Mouse (Mus musculus) CH12.LX (cell line): ENCODE measurements around the gene Mrpl34. TPM values are rescaled to one million over a fixed set of nuclear protein-coding genes. Genes with fewer than 3 reads are reported as not detected.

Experiments
- DNase-seq: peaks from one replicate; pipeline ENCODE4 v3.0.0-alpha.2; 2013; ENCODE audit errors: extremely low read depth
- H3K27ac ChIP-seq: 2 replicates; pipeline ENCODE4 v1.5.1; 2012; ENCODE audit warnings: low read depth, mild to moderate bottlenecking, control low read depth, moderate library complexity; ENCODE audit not compliant: insufficient read depth
- H3K27me3 ChIP-seq: replicated peaks from 2 replicates; pipeline ENCODE3; 2012; ENCODE audit warnings: inconsistent platforms
- H3K36me3 ChIP-seq, 2 experiments: replicated peaks in 1 of 2; 2 replicates each; pipeline versions ENCODE3 to v1.6.1; 2012; ENCODE audit warnings: inconsistent platforms in 1 of 2, low read length in 1 of 2, mild to moderate bottlenecking in 1 of 2, mixed read lengths in 1 of 2, moderate library complexity in 1 of 2; ENCODE audit not compliant: control insufficient read depth in 1 of 2, insufficient read depth in 1 of 2
- H3K4me1 ChIP-seq, 2 experiments: 2 replicates each; pipeline ENCODE4 v1.6.1; 2012; ENCODE audit warnings: inconsistent platforms in 1 of 2, moderate library complexity in 1 of 2; ENCODE audit not compliant: insufficient read depth in 2 of 2, control insufficient read depth in 1 of 2
- H3K4me2 ChIP-seq: 2 replicates; pipeline ENCODE4 v1.6.1; 2012; ENCODE audit warnings: low read depth, mild to moderate bottlenecking, control low read depth; ENCODE audit not compliant: poor library complexity, insufficient read depth, severe bottlenecking
- H3K4me3 ChIP-seq, 3 experiments: fragments of 150-350 bp in 1 of 3; sonication (generic) in 1 of 3; replicated peaks in 1 of 3; 2 replicates each; pipeline versions ENCODE3 to v1.5.1; 2011 to 2012; ENCODE audit warnings: low read depth in 2 of 3, low read length in 2 of 3, mild to moderate bottlenecking in 2 of 3, moderate library complexity in 2 of 3, control low read depth in 1 of 3, improper control_type of control experiment in 1 of 3, inconsistent platforms in 1 of 3, mixed read lengths in 1 of 3; ENCODE audit not compliant: poor library complexity in 1 of 3
- H3K79me2 ChIP-seq: replicated peaks from 2 replicates; pipeline ENCODE4 v1.6.1; 2012; ENCODE audit warnings: mild to moderate bottlenecking, moderate library complexity; ENCODE audit not compliant: control insufficient read depth, poor library complexity, insufficient read depth, severe bottlenecking; ENCODE audit errors: extremely low read depth
- H3K9ac ChIP-seq: 2 replicates; pipeline ENCODE4 v1.6.1; 2012; ENCODE audit warnings: low read depth, mild to moderate bottlenecking, control low read depth, moderate library complexity; ENCODE audit not compliant: insufficient read depth
- H3K9me3 ChIP-seq: replicated peaks from 2 replicates; pipeline ENCODE3; 2012; ENCODE audit warnings: low read length, inconsistent platforms, mixed read lengths
- BHLHE40 ChIP-seq: IDR thresholded peaks from 2 replicates; pipeline ENCODE4 v1.6.1; 2011; ENCODE audit warnings: mild to moderate bottlenecking, low read depth, low read length, improper control_type of control experiment
- CHD1 ChIP-seq: IDR thresholded peaks from 2 replicates; pipeline ENCODE4 v1.6.1; 2012; ENCODE audit warnings: low read depth, low read length, improper control_type of control experiment, inconsistent platforms
- CHD2 ChIP-seq: IDR thresholded peaks from 2 replicates; pipeline ENCODE4 v1.6.1; 2011; ENCODE audit warnings: low read length, improper control_type of control experiment
- ELF1 ChIP-seq: IDR thresholded peaks from 2 replicates; pipeline ENCODE4 v1.6.1; 2014; ENCODE audit warnings: low read depth, mild to moderate bottlenecking, inconsistent platforms, low read length, improper control_type of control experiment
- EP300 ChIP-seq: IDR thresholded peaks from 2 replicates; pipeline ENCODE4 v1.6.1; 2011; ENCODE audit warnings: low read length, improper control_type of control experiment
- GABPA ChIP-seq: IDR thresholded peaks from 2 replicates; pipeline ENCODE4 v1.6.1; 2012; ENCODE audit warnings: low read depth, low read length, improper control_type of control experiment, inconsistent platforms; ENCODE audit not compliant: insufficient replicate concordance
- HCFC1 ChIP-seq: IDR thresholded peaks from 2 replicates; pipeline ENCODE4 v1.6.1; 2012; ENCODE audit warnings: low read depth, mild to moderate bottlenecking, inconsistent platforms, low read length, improper control_type of control experiment
- IRF4 ChIP-seq: IDR thresholded peaks from 2 replicates; pipeline ENCODE4 v1.6.1; 2014; ENCODE audit warnings: low read depth, mild to moderate bottlenecking, inconsistent platforms, low read length, improper control_type of control experiment
- JUN ChIP-seq: IDR thresholded peaks from 2 replicates; pipeline ENCODE4 v1.6.1; 2011; ENCODE audit warnings: low read depth, mild to moderate bottlenecking, low read length, improper control_type of control experiment, moderate library complexity; ENCODE audit not compliant: insufficient read depth
- JUND ChIP-seq: conservative IDR thresholded peaks from 2 replicates; pipeline ENCODE4 v1.6.1; 2011; ENCODE audit warnings: low read depth, low read length, improper control_type of control experiment
- KAT2A ChIP-seq: IDR thresholded peaks from 2 replicates; pipeline ENCODE4 v1.6.1; 2012; ENCODE audit warnings: low read length, improper control_type of control experiment, inconsistent platforms; ENCODE audit not compliant: insufficient replicate concordance
- MXI1 ChIP-seq: IDR thresholded peaks from 2 replicates; pipeline ENCODE4 v1.6.1; 2011; ENCODE audit warnings: mild to moderate bottlenecking, low read depth, low read length, improper control_type of control experiment
- MYC ChIP-seq: IDR thresholded peaks from 2 replicates; pipeline ENCODE4 v1.6.1; 2011; ENCODE audit warnings: low read depth, mild to moderate bottlenecking, improper control_type of control experiment, low read length
- NRF1 ChIP-seq: IDR thresholded peaks from 2 replicates; pipeline ENCODE4 v1.6.1; 2014; ENCODE audit warnings: low read depth, mild to moderate bottlenecking, inconsistent platforms, low read length, improper control_type of control experiment, moderate library complexity
- POLR2A ChIP-seq: IDR thresholded peaks from 2 replicates; pipeline ENCODE4 v1.6.1; 2011; ENCODE audit warnings: low read depth, mild to moderate bottlenecking, improper control_type of control experiment, low read length
- SMC3 ChIP-seq: IDR thresholded peaks from 2 replicates; pipeline ENCODE4 v1.6.1; 2011; ENCODE audit warnings: low read depth, low read length, improper control_type of control experiment
- USF1 ChIP-seq: IDR thresholded peaks from 2 replicates; pipeline ENCODE4 v1.6.1; 2014; ENCODE audit warnings: low read depth, mild to moderate bottlenecking, inconsistent platforms, low read length, improper control_type of control experiment
- dilution Hi-C: fragments of 300-500 bp; cut with MboI; formaldehyde crosslinking; loops from 2 replicates; pipeline ENCODE4 v1.14.3; 2020; ENCODE audit warnings: low sequenced_read_pairs; ENCODE audit not compliant: extremely low pct_unique_long_range_greater_than_20kb, extremely low pct_ligation_motif_present
- in situ Hi-C: fragments of 300-500 bp; cut with MboI; formaldehyde crosslinking; loops from 3 replicates; pipeline ENCODE4 v1.14.3; 2019; ENCODE audit warnings: low sequenced_read_pairs, low pct_ligation_motif_present, low pct_unique_long_range_greater_than_20kb, mixed read lengths
- polyA plus RNA-seq: library from polyadenylated mRNA; unstranded; fragments of >175 nt; gene quantifications from 2 replicates; pipeline ENCODE4 v1.2.1, GENCODE M21; 2012; ENCODE audit warnings: low read depth; ENCODE audit not compliant: insufficient read length
- total RNA-seq, 2 experiments: library from RNA; depleted of rRNA; stranded (reverse); fragments of 300-350 nt in 1 of 2; fragments of >200 nt in 1 of 2; gene quantifications; 2 replicates each; pipeline ENCODE4 v1.2.3; 2012 to 2014

The Mrpl34 gene
- total and polyA plus RNA-seq, 3 experiments: 94.4 to 150 (median 133) TPM

DNA sequence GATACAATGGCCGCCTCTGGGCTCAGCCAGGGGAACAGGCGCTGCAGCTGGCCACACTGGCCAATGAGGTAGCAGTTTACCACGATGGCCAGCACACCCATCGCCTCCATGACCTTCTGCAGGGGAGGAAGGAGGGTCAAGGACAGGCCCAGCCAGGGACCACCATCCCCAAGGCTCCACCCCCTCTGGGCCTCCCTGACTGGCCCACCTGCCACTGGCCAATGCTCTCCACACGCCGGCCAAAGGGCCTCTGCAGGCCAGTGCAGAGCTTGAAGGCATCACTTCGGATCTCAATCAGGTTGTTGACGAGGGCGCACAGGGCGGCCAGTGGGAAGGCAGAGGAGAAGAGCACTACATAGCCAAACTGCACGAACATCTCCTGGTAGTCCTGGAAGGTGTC is 14.2 kb downstream of the Mrpl34 start:
- dilution Hi-C loops (no loop called here), in situ Hi-C loops (no loop called here)
- no peak for TF ChIP-seq EP300
- TF ChIP-seq JUND: no peak
- TF ChIP-seq BHLHE40: no peak
- TF ChIP-seq NRF1: no peak
- no peak for TF ChIP-seq JUN
- no peak for TF ChIP-seq CHD2
- no peak for TF ChIP-seq POLR2A
- no peak for TF ChIP-seq USF1
- no peak for TF ChIP-seq MXI1
- Histone ChIP-seq H3K27me3 (no peaks in the 10 kb centered on the region), H3K27ac (no peak overlapping the region), H3K4me1 (peaks cover 8% of the 10 kb centered on the region in 2 experiments), H3K9ac (no peak overlapping the region), H3K9me3 (no peaks in the 10 kb centered on the region), H3K4me2 (no peak overlapping the region), H3K36me3 (peaks cover 17 to 34% of the 10 kb centered on the region in 2 experiments), H3K4me3 (no peak overlapping the region), H3K79me2 (no peaks in the 10 kb centered on the region)
- no peak for DNase-seq

DNA sequence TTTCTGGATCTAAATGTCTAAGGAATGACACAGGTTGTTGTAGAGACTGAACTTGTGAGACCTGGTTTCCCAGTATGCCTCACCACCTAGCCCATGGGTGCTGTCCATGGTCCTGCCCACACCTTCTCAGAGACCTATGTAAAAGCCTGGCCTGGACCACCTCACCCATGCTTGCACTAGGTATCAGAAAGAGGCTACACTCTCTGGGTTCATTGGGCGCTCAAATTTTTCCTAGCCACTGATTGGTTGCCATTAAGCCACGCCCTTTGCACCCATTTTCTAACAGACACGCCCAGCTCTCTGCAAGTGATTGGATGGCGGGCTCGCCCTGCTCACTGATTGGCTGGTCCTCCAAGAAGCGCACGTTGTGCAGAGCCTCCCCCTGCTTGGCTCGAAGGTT is 19.2 kb downstream of the Mrpl34 start:
- Histone ChIP-seq H3K4me2 (no peak overlapping the region), H3K27ac (no peak overlapping the region), H3K4me3 (no peak overlapping the region), H3K4me1 (peaks cover 13 to 22% of the 10 kb centered on the region in 2 experiments), H3K9ac (no peak overlapping the region), H3K36me3 (peaks cover 0 to 14% of the 10 kb centered on the region in 2 experiments), H3K27me3 (no peaks in the 10 kb centered on the region), H3K9me3 (no peaks in the 10 kb centered on the region), H3K79me2 (0 out of 2 replicates have a peak, but pooled peaks cover 1% of the 10 kb centered on the region)
- in situ Hi-C loops (no loop called here), dilution Hi-C loops (no loop called here)
- DNase-seq: peak; percentile 57
- no peak for TF ChIP-seq BHLHE40
- no peak for TF ChIP-seq IRF4
- no peak for TF ChIP-seq SMC3
- no peak for TF ChIP-seq EP300
- TF ChIP-seq HCFC1: no peak
- TF ChIP-seq GABPA: no peak
- TF ChIP-seq MYC: no peak

DNA sequence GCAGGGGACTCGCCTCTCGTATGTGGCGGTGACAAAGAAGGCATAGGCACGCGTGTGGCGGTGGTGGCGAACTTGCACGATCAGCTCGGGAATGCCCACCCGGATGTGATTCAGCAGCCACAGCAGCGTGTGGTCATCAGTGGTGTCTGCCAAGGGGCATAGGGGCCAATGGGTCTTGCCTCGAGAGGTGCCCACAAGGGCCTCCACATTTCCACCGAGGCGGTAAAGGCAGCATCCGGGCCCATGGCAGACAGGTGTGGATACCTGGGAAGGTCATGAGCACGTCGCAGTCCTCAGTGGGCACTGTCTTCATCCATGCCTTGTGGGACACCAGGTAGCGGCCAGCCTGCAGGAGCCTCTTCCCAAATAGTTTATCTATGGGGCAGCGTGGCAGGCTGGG is 20.0 kb downstream of the Mrpl34 start:
- H3K4me1 ChIP-seq: peaks cover 13 to 29% of the 10 kb centered on the region in 2 experiments
- no peak for DNase-seq
- H3K4me2 ChIP-seq: no peak overlapping the region
- dilution Hi-C loops: no loop called here
- no peaks in the 10 kb centered on the region for H3K9me3 ChIP-seq
- TF ChIP-seq ELF1: no peak
- TF ChIP-seq IRF4: no peak
- TF ChIP-seq JUN: no peak
- TF ChIP-seq KAT2A: no peak
- no peak for TF ChIP-seq CHD1
- peaks cover 0 to 12% of the 10 kb centered on the region in 2 experiments for H3K36me3 ChIP-seq
- in situ Hi-C loops: loop anchor here (5.0 kb wide), 1 partner anchor 38 kb away; no protein-coding TSS in a partner anchor
- no peak overlapping the region for H3K9ac ChIP-seq
- H3K4me3 ChIP-seq: no peak overlapping the region
- no peak overlapping the region for H3K27ac ChIP-seq
- H3K79me2 ChIP-seq: peaks cover 9% of the 10 kb centered on the region; the same call in 1 of the 2 replicates
- H3K27me3 ChIP-seq: no peaks in the 10 kb centered on the region
